Mouse (Mus musculus): Measurements from ENCODE around the gene Rundc3a.
"Not testable (repeated sequence)": the region's sequence is repeated elsewhere in the genome, so short reads cannot be mapped to it uniquely, and the experiment has no call there.

The Rundc3a gene

DNA sequence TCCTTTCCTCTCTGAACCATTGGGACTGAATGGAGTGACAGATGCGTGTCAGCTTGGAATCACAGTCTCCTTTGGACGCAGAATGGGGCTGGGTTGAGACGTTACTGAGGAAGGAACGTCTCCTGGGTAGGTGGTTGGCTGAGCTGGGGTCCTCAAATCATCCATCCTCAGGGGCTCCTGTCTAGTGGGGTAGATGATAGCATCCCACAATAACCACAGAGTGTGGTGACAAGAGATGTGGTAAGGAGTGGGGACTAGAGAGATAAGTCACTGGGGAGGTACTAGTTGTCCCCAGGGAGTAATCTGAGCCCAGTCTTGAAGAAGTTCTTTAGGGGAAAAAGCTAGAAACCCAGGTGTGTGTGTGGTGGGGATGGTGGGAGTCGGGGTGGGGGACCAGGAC lies 24.9 kb upstream of the Rundc3a start:
- DNase-seq = no peak

- DNase-seq = no peak
These were observed 23.9 kb upstream of the Rundc3a start for GRCm38 (mm10) chr11:102369263-102369662.

DNA sequence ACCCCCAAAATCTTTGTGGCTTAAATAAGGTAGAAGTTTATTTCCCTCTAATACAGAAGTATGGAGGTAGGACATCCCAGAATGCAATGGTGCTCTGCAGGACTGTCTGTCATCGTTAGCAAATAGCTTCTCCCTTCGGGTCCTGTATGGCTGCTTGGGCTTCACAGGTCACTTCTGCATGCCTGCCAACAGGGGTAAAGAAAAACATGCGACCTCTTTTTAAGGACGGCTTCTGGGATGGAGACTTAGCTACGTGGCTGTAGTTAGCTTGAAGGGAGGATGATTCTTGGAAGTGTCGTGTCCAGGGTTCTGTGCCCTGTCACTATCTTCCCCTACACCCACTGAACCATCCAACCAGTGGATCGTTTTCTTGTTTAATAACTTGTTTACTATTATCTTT lies 22.9 kb upstream of the Rundc3a start:
- DNase-seq = no peak

GRCm38 (mm10) chr11:102371926-102372685 lies 21.1 kb upstream of the Rundc3a start:
- DNase-seq = no peak

- DNase-seq = no peak
These were observed 20.3 kb upstream of the Rundc3a start for GRCm38 (mm10) chr11:102372936-102373335.

DNA sequence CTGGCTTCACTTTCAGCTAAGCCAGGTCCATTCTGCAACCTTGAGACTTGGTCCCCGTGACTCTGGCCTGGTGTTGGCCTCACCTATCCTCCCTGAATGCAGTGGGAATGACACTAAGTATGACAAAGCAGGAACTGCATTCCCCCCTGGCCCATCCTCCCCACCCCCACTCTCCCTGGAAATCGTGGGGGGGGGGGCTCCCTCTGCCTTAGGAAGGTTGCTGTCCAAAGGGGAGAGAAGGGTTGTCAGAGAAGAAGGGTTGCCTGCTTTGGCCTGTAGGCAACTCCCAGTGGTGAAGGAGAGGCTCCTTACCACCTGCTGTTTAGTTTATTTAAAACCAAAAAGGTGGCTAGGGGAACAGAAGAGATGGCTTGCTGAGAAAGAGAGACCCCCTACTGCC lies 19.6 kb upstream of the Rundc3a start:
- no peak for DNase-seq

- no peak for DNase-seq
These were observed 19.0 kb upstream of the Rundc3a start for GRCm38 (mm10) chr11:102374108-102374725.

DNA sequence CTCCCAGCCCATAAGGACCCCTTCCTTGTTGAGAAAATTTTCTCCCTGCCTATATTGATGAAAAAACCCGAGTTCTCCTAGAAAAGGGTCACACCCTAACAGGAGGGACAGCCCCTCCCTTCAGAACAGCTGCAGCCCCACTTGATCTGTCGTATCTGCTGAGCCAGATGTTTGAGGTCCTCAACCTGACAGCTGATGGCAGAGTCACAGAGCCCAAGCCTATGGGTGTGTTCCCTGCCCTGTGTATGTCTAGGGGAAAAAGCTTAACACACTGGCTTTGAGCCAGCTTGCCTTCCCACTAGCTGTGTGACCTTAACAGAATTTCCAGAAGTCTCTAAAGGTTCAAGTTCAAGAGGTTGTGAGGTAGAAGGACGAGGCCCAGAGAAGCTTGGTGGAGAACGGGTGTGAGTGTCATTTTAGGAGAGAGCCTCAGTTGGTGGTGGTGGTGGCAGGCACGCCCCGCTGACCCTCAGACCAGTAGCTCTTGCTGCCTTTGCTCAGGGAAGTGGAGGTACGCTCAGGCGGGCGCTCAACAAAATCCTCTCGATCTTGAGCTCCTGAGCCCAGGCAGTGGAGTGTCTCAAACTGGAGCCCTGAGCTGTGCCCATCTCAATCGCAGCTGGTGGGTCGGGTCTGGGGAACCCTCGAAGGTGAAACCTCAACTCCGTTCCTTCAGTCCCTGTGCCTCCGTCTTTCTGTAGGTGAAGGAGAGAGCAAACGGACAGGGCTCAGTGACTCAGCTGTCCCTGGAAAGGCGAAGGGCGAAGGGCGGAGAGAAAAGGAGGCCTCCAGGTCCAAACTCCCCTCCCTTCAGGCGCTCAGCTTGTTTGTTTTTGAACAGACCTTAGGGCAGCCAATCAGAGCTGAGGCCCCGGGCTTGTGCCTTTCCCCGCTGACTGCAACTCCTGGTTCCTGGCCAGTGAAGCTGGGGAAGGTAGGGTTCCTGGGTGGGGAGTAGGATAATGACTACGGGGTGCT lies 17.7 kb upstream of the Rundc3a start:
- DNase-seq = no peak

DNA sequence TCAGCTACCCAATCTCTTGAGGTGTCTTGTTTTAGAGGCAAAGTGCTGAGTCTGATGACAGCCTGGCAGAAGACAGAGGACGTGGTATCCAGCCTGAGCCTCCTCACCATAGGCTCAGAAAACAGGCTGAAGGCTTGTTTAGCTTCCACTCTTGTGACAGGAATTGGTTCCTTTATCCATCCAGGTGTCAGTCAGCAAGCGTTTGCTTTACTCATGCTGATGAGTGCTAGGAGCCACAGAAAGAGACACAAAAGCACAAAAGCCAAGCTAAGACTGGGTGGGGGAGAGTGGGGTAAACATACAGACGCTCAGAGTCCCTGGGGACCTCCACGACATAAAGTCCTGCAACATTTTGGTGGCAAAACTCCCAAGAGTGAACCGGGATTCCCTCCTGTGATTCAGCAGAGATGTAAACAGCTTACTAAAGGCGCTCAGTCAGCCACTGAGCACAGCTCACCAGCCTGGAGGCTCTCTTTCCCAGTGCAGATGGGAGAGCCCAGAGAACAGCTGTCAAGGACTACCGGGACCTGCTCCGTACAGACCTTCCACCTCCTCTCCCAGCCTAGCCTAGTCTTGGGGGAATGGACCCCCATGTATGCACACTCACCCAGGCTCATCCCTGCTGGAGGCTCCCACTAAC lies 16.9 kb upstream of the Rundc3a start:
- DNase-seq = no peak

DNA sequence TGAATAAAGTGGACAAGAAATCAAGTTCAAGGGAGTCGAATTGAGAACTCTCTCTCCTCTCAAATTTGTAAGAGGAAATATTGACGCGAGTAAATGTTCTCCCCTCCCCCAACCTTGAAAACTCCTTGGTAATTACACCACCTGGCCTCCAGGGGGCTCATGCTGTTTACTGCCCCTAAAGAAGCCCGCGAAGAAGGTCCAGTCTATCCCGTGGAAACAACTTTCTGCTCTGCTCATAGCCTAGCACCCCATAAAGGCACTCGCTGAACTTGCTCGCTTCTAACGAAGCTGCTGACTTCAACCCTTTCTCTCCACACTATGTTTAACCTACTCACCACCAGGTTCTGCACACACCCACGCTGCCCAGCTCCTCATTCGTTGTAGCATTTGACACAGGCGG lies 16.0 kb upstream of the Rundc3a start:
- no peak for DNase-seq

GRCm38 (mm10) chr11:102380091-102380490 lies 13.1 kb upstream of the Rundc3a start:
- DNase-seq = no peak

GRCm38 (mm10) chr11:102381341-102382100 lies 11.7 kb upstream of the Rundc3a start:
- no peak for DNase-seq

DNA sequence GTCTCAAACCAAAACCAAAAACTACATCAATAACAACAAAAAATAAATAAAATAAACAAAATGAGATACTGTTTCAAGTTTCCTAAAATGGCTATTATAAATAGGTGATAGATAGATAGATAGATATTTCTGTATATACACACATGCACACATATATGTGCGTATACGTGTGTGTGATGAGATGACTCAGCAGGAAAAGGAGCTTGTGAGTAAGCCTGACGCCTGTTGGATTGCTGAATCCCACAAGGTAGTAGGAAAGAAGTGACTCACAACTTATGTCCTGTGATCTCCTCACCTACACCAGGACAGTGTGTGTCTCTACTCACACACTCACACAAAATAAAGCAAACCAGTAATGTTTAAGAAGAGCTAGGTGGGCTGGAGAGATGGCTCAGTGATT lies 10.4 kb upstream of the Rundc3a start:
- DNase-seq = no peak

- DNase-seq = no peak
These were observed 9.7 kb upstream of the Rundc3a start for GRCm38 (mm10) chr11:102383365-102384136.

GRCm38 (mm10) chr11:102384418-102384817 lies 8.8 kb upstream of the Rundc3a start:
- DNase-seq = no peak

GRCm38 (mm10) chr11:102385075-102385474 lies 8.1 kb upstream of the Rundc3a start:
- DNase-seq = no peak

DNA sequence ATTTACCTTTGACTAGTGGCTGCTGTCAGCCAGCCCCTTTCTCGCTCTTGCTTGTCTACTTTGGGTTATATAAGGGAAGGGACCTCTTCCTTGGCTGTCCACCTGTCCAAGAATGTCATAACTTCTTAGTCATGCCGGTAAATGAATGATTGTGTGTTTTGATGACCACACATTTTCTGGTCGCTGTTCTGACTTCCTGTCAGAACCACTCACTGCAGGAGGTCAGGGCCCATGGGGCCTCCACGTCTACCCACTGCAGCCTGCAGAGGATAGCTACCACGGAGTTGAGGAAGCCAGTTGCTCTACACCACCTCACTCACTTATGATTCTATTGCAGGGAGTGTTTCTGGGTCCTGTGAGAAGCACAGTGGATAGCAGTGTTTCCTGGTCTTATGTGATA lies 7.1 kb upstream of the Rundc3a start:
- no peak for DNase-seq

DNA sequence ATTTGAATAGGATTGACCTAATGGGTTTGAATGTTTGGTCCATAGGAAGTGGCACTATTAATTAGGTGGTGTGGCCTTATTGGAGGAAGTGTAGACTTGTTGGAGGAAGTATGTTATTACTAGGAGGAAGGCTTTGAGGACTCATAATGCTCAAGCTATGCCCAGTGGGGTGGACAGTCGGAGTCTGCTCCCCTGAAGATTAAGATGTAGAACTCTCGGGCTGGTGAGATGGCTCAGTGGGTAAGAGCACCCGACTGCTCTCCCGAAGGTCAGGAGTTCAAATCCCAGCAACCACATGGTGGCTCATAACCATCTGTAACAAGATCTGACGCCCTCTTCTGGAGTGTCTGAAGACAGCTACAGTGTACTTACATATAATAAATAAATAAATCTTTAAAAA lies 3.8 kb upstream of the Rundc3a start:
- DNase-seq = not testable (repeated sequence)

GRCm38 (mm10) chr11:102392441-102393237 lies 564 bp upstream of the Rundc3a start:
- no peak for DNase-seq

- DNase-seq = no peak
These were observed 667 bp downstream of the Rundc3a start for GRCm38 (mm10) chr11:102393719-102394420.

Data from spleen, adult 18-20 months (tissue).